Mouse (Mus musculus) CH12.LX (cell line): Measurements from ENCODE around the gene Slc16a3.

Source experiments
- CHD2 ChIP-seq: IDR thresholded peaks from 2 replicates; pipeline ENCODE4 v1.6.1; 2011; ENCODE audit warnings: low read length, improper control_type of control experiment
- CTCF ChIP-seq, 2 experiments: IDR thresholded peaks in 1 of 2; conservative IDR thresholded peaks in 1 of 2; 2 replicates each; pipeline ENCODE4 v1.5.1; 2011 to 2012; ENCODE audit warnings: low read depth in 2 of 2, low read length in 2 of 2, improper control_type of control experiment in 1 of 2, inconsistent platforms in 1 of 2, mild to moderate bottlenecking in 1 of 2, moderate library complexity in 1 of 2
- E2F4 ChIP-seq: IDR thresholded peaks from 2 replicates; pipeline ENCODE4 v1.6.1; 2011; ENCODE audit warnings: low read depth, low read length, improper control_type of control experiment; ENCODE audit not compliant: insufficient replicate concordance
- HCFC1 ChIP-seq: IDR thresholded peaks from 2 replicates; pipeline ENCODE4 v1.6.1; 2012; ENCODE audit warnings: low read depth, mild to moderate bottlenecking, inconsistent platforms, low read length, improper control_type of control experiment
- MEF2A ChIP-seq: IDR thresholded peaks from 2 replicates; pipeline ENCODE4 v1.6.1; 2014; ENCODE audit warnings: low read depth, mild to moderate bottlenecking, inconsistent platforms, low read length, improper control_type of control experiment, borderline replicate concordance
- MYC ChIP-seq: IDR thresholded peaks from 2 replicates; pipeline ENCODE4 v1.6.1; 2011; ENCODE audit warnings: low read depth, mild to moderate bottlenecking, improper control_type of control experiment, low read length
- POLR2A ChIP-seq: IDR thresholded peaks from 2 replicates; pipeline ENCODE4 v1.6.1; 2011; ENCODE audit warnings: low read depth, mild to moderate bottlenecking, improper control_type of control experiment, low read length
- RCOR1 ChIP-seq: conservative IDR thresholded peaks from 2 replicates; pipeline ENCODE4 v1.6.1; 2012; ENCODE audit warnings: low read depth, mild to moderate bottlenecking, inconsistent platforms, low read length, improper control_type of control experiment
- ZC3H11A ChIP-seq: IDR thresholded peaks from 2 replicates; pipeline ENCODE4 v1.6.1; 2012; ENCODE audit warnings: low read depth, mild to moderate bottlenecking, inconsistent platforms, low read length, improper control_type of control experiment
- ZKSCAN1 ChIP-seq: IDR thresholded peaks from 2 replicates; pipeline ENCODE4 v1.6.1; 2012; ENCODE audit warnings: low read depth, inconsistent platforms, low read length, improper control_type of control experiment, borderline replicate concordance

DNA sequence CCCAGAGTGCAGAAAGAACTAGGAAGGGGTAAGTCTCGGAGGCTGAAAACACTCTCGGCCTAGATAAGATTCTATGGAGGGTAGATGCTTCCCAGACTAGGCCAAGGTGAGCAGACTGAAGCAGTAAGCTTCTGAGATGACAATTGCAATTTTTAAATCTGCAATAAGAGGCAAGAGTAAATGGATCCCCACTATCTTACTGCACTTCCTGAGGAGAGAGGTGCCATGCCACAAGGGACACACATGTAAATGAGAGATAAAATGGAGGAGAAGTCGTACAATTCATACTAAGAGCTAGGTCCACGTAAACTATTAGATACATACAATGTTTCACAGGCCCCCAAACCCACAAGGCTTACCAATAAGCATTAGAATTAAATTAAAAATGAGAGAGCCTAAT is 19.8 kb upstream of the Slc16a3 start:
- TF ChIP-seq ZC3H11A (no peak), ZKSCAN1 (no peak), E2F4 (no peak), RCOR1 (no peak), CHD2 (no peak), POLR2A (no peak), CTCF (conservative IDR thresholded peaks at IDR 0.05 in 1 of 2, IDR thresholded peaks at IDR 0.05 in 1 of 2; ENCODE audit: low read depth in 2 of 2, low read length in 2 of 2) (no peak), HCFC1 (no peak), MEF2A (no peak), MYC (no peak)
